Mouse (Mus musculus) cerebellum, postnatal 10 days (tissue): ENCODE measurements around the gene Trim66.

Experiments used
- DNase-seq, 2 experiments: peaks; one replicate each; pipeline ENCODE4 v3.0.0; 2021; ENCODE audit warnings: mixed read lengths in 2 of 2

Trim66 gene

GRCm38 (mm10) chr7:109508034-109508433 is at the start of gene Trim66:
Trim66 (minus strand) TSS chr7:109508134.
- no peak for DNase-seq

GRCm38 (mm10) chr7:109546726-109547125 is 38.8 kb upstream of the Trim66 start:
- DNase-seq, result no peak

- DNase-seq, result no peak
These were observed 38.3 kb upstream of the Trim66 start for GRCm38 (mm10) chr7:109546186-109546585.

DNA sequence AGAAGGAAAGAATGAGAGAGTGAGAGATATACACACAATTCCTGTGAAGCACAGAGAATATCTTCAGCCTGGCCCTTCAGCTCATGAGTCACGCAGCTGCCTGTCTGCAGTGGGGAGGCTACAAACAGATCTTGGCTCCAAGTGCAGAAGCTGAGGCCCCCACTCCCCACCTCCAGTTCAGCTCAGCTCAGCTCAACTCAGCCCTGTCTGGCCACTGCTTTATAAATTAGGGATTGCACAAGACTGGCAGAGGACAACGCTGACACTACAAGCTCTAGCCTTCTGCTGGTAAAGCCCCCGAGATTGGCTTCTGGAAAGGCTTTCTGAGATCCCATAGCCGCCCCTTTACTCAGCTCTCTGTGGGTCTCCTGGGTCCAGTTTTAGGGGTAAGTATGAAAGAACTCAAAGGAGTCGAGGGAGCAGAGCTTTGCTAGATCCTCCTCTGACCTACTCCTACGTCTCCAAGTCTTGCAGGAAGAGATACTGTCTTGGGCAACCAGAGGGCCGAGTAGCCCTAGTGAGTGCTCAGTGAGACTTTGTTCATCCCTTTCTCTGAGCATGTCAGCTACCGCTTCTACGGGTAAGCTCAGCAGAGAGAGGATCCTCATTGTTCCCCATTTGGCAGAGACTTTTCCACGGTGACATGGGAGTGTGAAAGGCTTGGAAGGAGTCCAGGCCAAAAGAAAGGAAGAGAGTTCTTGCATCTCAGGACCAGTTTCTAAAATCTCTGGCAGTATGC is 37.5 kb upstream of the Trim66 start:
- DNase-seq, result no peak

DNA sequence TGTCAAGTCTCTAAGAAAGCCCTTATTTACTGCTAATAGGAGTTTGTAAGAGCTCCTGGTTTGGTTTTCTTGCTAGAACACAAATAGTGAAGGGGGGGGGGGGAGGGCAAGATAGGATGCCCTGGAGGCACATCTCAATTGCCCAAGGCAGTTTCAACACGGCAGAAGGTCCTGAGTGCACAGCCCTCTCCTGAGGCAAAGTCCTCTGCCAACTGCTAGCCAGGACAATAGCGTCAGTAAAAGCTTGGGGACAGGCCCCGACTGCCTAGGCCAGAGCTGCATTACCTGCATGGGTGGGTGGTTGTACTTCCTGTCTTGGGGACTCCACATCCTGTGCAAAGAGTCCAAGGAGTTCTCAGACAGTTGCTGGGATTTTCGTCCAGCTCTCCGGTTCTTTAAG is 36.9 kb upstream of the Trim66 start:
- DNase-seq, result no peak

- DNase-seq, result no peak
These were observed 34.4 kb upstream of the Trim66 start for GRCm38 (mm10) chr7:109542364-109542628.

GRCm38 (mm10) chr7:109541609-109542363 is 33.9 kb upstream of the Trim66 start:
- DNase-seq, result no peak

DNA sequence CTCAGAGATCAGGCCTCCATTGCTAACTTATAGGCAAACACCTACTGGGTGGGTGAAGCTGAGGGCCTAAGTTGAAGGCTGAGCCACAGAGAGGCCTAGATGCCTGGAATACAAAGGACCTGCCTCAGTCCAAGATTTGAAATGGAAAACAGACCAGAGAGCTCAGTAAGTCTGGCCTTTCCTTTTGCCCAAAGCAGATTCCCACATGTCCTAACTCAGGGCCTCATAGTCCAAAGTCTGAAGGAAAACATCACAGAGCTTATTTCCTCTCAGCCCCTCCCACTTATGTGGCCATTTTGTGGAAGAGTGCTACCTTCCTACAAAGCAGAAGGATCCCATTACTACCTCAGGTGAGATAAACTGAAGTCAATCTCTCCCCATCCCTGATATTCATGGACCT is 33.0 kb upstream of the Trim66 start:
- DNase-seq, result no peak

GRCm38 (mm10) chr7:109536451-109536946 is 28.6 kb upstream of the Trim66 start:
- DNase-seq, result peak; percentile 88 to 92

DNA sequence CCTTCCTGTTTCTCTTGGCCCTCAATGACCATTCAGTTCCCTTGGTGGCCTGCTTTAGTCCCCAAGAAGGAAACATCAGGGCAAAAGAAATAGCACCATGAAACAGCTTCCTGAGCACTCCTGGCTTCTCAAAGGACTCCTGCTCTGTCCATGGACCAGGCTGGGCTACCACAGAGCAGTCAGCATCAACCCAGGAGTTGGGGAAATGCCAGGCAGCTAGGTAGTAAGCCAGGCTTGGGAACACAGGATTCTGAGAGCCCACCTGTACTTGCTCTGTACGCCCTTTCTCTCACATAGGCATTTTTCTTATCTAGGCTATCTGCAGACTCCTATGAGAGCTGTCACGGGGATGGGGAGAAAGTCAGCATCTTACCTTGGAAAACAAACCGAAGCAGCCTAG is 27.0 kb upstream of the Trim66 start:
- peak; percentile 38 to 48 for DNase-seq

- no peak for DNase-seq
These were observed 26.0 kb upstream of the Trim66 start for GRCm38 (mm10) chr7:109533888-109534287.

DNA sequence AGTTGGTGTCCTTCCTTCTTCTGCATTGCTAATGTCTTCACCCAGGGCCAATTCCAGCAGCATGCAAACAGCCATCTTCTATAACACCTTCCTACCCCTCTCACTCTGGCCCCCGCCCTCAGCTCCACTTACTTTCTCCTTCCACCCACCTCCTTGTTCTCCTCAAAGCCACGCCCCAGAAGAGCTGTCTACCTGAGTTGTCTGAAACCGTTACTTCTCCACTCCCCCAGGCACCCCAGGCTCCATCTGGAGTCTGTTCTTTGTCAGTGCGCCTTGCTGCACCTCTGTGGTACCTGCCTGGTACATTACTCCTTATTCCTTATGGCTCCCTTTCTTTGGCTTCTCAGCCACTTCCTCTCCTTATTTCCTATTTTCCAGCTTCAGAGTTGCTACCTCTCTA is 25.2 kb upstream of the Trim66 start:
- DNase-seq, result no peak

- DNase-seq, result no peak
These were observed 24.8 kb upstream of the Trim66 start for GRCm38 (mm10) chr7:109532691-109533090.

- no peak for DNase-seq
These were observed 23.6 kb upstream of the Trim66 start for GRCm38 (mm10) chr7:109531501-109531900.

DNA sequence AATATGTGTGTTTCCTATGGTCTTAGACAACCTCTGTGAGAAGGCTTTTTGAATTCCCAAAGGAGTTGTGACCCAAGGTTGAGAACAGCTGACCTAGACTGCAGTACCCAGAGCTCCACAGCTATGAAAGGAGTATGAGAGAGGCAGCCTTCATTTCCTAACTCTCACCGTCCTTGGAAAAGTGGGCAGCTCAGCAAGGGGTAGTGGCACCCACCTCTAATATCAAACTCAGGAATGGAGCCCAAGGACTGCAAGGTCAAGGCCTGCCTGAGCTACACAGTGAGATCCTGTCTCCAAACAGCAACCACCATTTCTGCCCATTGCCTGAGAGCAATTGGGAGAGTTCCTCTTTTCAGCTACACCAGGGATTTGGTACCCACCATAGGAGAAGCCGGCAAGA is 21.8 kb upstream of the Trim66 start:
- no peak for DNase-seq

DNA sequence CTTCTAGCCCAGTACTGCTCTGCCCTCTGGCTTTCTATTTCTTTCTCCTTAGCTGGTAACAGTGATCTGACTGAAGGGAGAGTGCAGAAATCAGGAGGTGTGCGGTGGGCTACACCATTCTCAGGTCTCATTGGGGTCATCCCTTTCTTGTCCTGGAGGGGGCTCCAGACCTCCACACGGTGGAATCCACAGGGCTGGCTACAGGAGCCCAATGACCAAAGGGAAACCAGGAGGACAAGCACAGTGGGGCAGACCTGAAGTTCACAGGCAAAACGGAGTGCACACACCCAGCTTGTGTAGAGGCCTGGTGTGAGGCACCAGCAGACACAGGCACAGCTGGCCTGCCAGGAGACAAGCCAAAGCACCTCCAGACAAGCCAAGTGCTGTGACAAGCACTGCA is 20.4 kb upstream of the Trim66 start:
- peak; percentile 84 to 87 for DNase-seq

GRCm38 (mm10) chr7:109527536-109527935 is 19.6 kb upstream of the Trim66 start:
- no peak for DNase-seq

- DNase-seq, result no peak
These were observed 18.1 kb upstream of the Trim66 start for GRCm38 (mm10) chr7:109525740-109526663.

- no peak for DNase-seq
These were observed 16.8 kb upstream of the Trim66 start for GRCm38 (mm10) chr7:109524763-109525162.

DNA sequence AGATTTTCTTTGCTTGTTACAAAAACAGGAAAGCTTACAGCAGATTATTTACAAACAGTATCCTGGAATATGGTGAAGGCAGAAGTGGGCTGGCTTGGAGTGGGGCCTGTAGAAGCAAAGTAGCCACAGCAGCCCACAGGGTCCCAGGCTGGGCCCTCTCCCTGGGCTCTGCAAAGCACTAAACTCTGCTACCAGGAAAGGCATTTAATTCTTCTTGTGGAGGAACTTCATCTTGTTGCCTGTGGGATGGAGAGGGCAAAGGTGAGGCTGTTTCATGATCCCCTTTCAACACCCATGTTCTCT is 16.5 kb upstream of the Trim66 start:
- DNase-seq, result no peak

DNA sequence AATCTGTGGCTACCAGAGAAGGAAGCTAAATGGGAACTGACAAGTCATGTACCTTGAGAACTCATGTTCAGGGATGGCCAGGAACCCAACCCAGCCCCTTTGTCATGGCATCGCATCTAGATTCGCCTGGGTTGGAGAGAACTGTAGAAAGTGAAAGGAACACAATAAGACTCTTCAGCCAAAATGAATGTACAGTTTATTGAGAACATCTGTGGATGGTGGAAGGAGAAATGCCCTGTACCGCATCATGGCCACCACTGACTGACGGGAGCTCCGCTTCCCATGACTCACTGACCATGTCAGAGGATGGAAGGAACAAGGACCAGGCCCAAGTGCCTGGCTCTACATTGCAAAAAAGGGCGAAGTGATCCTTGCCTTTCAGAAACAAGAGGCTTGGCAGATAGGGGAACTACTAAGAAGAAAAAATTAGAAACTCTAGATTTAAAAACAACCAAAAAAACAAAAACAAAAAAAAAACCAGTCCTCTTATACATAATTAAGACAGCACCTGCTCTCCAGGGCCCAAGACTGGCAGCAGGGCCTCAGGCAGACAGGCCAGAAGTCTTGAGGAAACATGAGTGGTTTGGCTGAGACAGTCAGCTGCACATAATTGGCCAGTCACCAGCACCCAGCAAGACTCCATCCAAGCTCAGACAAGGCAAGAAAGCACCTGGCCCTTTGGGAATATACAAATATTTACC is 16.0 kb upstream of the Trim66 start:
- peak; percentile 57 to 66 for DNase-seq

DNA sequence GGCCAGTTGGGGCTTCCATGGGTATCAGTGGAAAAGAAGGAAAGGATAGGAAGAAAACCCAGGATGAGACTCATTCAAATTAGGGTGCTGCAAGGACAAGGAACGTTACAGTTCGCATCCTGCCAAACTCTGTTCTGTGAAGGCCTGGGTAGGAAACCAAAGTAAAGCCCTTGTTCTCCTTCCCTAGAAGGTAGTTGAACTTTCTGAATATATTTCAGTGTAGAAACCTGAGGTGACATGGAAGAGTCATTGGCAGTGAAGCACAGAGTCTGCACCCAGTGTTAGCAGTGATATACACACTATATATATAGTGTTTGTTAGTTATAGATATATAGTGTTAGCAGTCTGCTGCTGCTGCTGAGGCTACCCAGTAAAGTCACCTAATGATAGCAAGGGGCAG is 15.4 kb upstream of the Trim66 start:
- no peak for DNase-seq

DNA sequence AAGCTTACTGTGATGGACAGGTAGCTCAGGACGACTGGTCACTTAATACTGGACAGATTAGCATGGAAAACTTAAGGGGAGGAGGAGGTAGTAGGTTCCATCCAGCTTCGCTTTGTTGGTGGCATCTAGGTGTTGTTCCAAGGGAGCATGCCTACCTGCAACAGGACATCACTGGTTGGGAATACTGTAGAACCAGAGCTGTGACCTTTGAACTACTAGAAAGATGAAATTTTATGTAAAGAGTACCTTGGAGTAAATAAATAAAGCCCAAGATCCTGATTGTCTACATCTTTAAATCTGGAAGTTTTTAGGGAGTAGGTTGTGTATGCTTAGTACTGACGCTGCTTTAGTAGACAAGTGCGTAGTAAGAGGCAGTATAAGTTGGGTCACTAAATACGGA is 14.2 kb upstream of the Trim66 start:
- no peak for DNase-seq
